Mouse (Mus musculus): ENCODE results near the gene Bnc2. TPM values are rescaled to one million over a fixed set of nuclear protein-coding genes. Genes with fewer than 3 reads are reported as not detected.

Bnc2 gene
- polyA plus RNA-seq, 1 experiment from 2014 or later: 16.2 TPM

DNA sequence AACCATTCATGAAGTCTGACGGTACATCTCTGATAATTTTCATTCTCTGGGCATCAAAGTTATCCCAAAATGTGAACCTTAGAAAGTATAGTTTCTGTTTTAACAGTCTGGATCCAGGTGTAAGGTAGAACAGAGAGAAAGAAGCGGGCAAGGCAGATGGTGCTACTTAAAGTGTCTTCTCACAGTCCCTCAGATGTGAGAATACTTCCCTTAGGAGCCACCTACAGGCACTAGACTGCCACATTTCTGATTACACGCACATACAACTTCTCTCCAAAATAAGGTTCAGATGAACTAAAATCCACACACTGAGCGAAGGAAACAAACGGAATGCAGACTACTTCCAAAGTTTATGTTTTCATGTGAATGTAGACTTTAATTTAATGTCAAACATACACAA lies 297.6 kb downstream of the Bnc2 start:
- no peaks in the 10 kb centered on the region for H3K36me3 ChIP-seq (ENCODE audit: control insufficient read depth, insufficient read depth, low read length)
- ATAC-seq (ENCODE audit: low read depth): no peak
- WGBS: 92% methylated on average over 5 of the region's 5 CpGs
- no peak overlapping the region for H3K4me2 ChIP-seq (ENCODE audit: low read depth, low read length)
- H3K9ac ChIP-seq (replicated peaks; ENCODE audit: low read depth, low read length): no peak overlapping the region
- no peaks in the 10 kb centered on the region for H3K9me3 ChIP-seq (ENCODE audit: control insufficient read depth, low read length)
- peaks cover 9% of the 10 kb centered on the region for H3K4me1 ChIP-seq (ENCODE audit: control insufficient read depth, insufficient read depth, low read length)
- no peak overlapping the region for H3K4me3 ChIP-seq (ENCODE audit: low read depth, low read length)
- no peaks in the 10 kb centered on the region for H3K27me3 ChIP-seq (ENCODE audit: control insufficient read depth, insufficient read depth, low read length)
- H3K27ac ChIP-seq (ENCODE audit: low read depth, low read length): no peak overlapping the region

DNA sequence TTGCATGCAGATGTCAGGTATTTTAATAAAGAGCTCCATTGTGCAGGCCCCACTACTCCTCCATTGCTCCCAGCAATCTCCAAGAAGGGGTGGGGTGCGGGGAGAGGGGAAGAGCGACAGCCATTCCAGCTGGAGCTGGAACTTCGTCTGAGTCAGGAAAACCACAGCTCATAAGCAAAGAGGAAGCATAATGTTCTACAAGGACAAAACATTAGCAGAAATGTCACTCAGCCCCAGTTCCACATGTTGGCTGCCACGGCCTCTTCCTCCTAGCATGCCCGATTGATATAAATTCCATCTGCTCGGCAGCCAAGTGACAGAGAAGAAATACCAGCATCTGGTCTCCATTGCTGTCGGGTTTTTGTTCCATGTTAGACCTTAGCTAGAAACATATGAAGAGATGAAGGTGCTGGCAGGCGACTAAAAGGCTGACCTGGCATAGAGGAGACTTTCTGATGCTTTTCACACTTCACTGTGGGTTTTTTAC lies 312.7 kb downstream of the Bnc2 start:
- Histone ChIP-seq H3K4me3 (ENCODE audit: low read depth, low read length) (no peak overlapping the region), H3K27me3 (ENCODE audit: control insufficient read depth, insufficient read depth, low read length) (no peaks in the 10 kb centered on the region), H3K27ac (ENCODE audit: low read depth, low read length) (no peak overlapping the region), H3K4me2 (ENCODE audit: low read depth, low read length) (no peak overlapping the region), H3K36me3 (ENCODE audit: control insufficient read depth, insufficient read depth, low read length) (no peaks in the 10 kb centered on the region), H3K9me3 (ENCODE audit: control insufficient read depth, low read length) (no peaks in the 10 kb centered on the region), H3K4me1 (ENCODE audit: control insufficient read depth, insufficient read depth, low read length) (no peaks in the 10 kb centered on the region), H3K9ac (replicated peaks; ENCODE audit: low read depth, low read length) (no peak overlapping the region)
- no peak for ATAC-seq (ENCODE audit: low read depth)
- WGBS: 56% methylated on average over 8 of the region's 8 CpGs

DNA sequence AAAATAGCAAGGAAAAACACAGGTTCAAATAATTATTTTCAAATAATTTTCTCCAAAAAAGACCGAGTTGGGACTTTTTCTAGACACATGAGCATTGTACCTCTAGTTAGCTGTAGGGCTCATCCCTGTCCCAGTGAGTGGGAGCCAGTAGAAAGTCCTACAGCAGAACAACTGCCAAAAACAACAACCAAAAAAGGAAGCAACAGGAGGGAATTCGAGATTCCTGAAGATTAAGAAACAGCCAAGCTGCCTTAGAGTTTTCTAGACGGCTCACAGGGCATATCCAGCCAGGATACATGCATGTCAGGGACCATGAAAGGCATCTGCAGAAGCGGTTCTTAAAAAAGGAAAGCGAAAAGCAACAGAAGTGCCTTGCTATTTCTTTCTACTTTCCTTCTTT lies 313.9 kb downstream of the Bnc2 start:
- 74% methylated on average over 5 of the region's 5 CpGs for WGBS
- Histone ChIP-seq H3K4me1 (ENCODE audit: control insufficient read depth, insufficient read depth, low read length) (no peaks in the 10 kb centered on the region), H3K27ac (ENCODE audit: low read depth, low read length) (no peak overlapping the region), H3K4me3 (ENCODE audit: low read depth, low read length) (no peak overlapping the region), H3K27me3 (ENCODE audit: control insufficient read depth, insufficient read depth, low read length) (no peaks in the 10 kb centered on the region), H3K9me3 (ENCODE audit: control insufficient read depth, low read length) (no peaks in the 10 kb centered on the region), H3K4me2 (ENCODE audit: low read depth, low read length) (no peak overlapping the region), H3K9ac (replicated peaks; ENCODE audit: low read depth, low read length) (no peak overlapping the region), H3K36me3 (ENCODE audit: control insufficient read depth, insufficient read depth, low read length) (no peaks in the 10 kb centered on the region)
- ATAC-seq (ENCODE audit: low read depth): no peak

DNA sequence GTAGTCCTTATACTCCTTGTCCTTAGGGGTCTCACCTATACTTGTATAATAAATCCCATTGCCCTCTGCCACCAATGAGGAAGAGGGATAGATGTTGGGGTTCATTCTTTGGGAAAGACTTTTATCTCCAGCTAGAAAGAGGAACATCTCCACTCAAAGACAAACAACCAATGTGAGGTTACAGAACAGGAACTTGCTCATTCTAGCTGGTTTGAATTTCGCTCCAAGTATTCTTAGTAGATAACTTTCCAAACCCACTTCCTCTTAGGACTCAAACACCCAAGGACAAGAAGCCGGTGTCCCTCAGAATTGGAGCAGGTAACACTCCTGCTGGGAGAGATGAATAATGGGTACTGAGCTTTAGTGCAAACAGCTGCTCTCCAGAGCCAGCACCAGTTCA lies 315.1 kb downstream of the Bnc2 start:
- H3K4me3 ChIP-seq (ENCODE audit: low read depth, low read length): no peak overlapping the region
- H3K27ac ChIP-seq (ENCODE audit: low read depth, low read length): no peak overlapping the region
- no peak for ATAC-seq (ENCODE audit: low read depth)
- H3K27me3 ChIP-seq (ENCODE audit: control insufficient read depth, insufficient read depth, low read length): no peaks in the 10 kb centered on the region
- 98% methylated on average over 2 of the region's 2 CpGs for WGBS
- H3K9me3 ChIP-seq (ENCODE audit: control insufficient read depth, low read length): no peaks in the 10 kb centered on the region
- H3K4me2 ChIP-seq (ENCODE audit: low read depth, low read length): no peak overlapping the region
- no peaks in the 10 kb centered on the region for H3K36me3 ChIP-seq (ENCODE audit: control insufficient read depth, insufficient read depth, low read length)
- no peaks in the 10 kb centered on the region for H3K4me1 ChIP-seq (ENCODE audit: control insufficient read depth, insufficient read depth, low read length)
- H3K9ac ChIP-seq (replicated peaks; ENCODE audit: low read depth, low read length): no peak overlapping the region

DNA sequence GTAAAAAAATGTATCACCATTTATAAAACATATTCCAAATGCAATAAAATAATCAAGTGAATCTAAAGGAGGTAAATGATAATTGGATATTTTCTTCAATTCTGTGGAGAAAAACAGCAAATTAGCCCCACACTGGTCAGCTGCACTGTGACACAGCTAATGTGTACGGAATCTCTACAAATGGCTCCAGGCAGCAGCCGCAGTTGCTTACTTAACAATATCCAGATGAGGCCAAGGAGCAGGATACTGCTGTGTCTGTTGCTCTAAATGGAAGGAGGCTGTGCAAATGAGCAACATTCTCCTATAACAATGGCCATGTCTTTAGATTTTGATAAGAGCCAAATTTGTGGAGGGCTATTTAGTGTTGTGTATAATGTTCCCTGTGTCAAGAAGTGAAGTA lies 316.9 kb downstream of the Bnc2 start:
- 42% methylated on average over 2 of the region's 2 CpGs for WGBS
- Histone ChIP-seq H3K36me3 (ENCODE audit: control insufficient read depth, insufficient read depth, low read length) (no peaks in the 10 kb centered on the region), H3K4me3 (ENCODE audit: low read depth, low read length) (no peak overlapping the region), H3K9ac (replicated peaks; ENCODE audit: low read depth, low read length) (no peak overlapping the region), H3K27me3 (ENCODE audit: control insufficient read depth, insufficient read depth, low read length) (no peaks in the 10 kb centered on the region), H3K9me3 (ENCODE audit: control insufficient read depth, low read length) (no peaks in the 10 kb centered on the region), H3K4me1 (ENCODE audit: control insufficient read depth, insufficient read depth, low read length) (no peaks in the 10 kb centered on the region), H3K4me2 (ENCODE audit: low read depth, low read length) (no peak overlapping the region), H3K27ac (ENCODE audit: low read depth, low read length) (no peak overlapping the region)
- no peak for ATAC-seq (ENCODE audit: low read depth)

DNA sequence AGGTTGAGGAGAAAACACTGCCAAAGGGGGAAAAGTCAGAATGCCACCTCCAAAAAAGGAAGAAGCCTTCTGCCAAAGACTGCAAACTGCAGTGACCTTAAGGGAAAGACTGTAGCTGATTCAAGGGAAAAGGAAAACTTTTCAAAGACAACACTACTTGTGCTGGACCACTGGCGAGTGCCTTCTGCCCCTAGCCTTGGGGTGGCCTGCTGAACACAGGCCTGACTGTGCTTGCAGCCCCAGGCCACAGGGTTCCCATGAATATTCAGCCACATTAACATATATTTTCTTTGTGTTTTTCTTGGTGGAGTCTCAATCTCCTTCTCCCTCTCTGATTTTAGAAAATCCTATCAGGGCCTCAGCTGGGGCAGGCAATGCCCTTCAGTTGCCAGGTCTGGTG lies 317.7 kb downstream of the Bnc2 start:
- Histone ChIP-seq H3K9me3 (ENCODE audit: control insufficient read depth, low read length) (no peaks in the 10 kb centered on the region), H3K4me2 (ENCODE audit: low read depth, low read length) (no peak overlapping the region), H3K4me1 (ENCODE audit: control insufficient read depth, insufficient read depth, low read length) (no peaks in the 10 kb centered on the region), H3K27me3 (ENCODE audit: control insufficient read depth, insufficient read depth, low read length) (no peaks in the 10 kb centered on the region), H3K36me3 (ENCODE audit: control insufficient read depth, insufficient read depth, low read length) (no peaks in the 10 kb centered on the region), H3K27ac (ENCODE audit: low read depth, low read length) (no peak overlapping the region), H3K4me3 (ENCODE audit: low read depth, low read length) (no peak overlapping the region), H3K9ac (replicated peaks; ENCODE audit: low read depth, low read length) (no peak overlapping the region)
- no peak for ATAC-seq (ENCODE audit: low read depth)
- WGBS: 19% methylated on average over 1 of the region's 1 CpGs

DNA sequence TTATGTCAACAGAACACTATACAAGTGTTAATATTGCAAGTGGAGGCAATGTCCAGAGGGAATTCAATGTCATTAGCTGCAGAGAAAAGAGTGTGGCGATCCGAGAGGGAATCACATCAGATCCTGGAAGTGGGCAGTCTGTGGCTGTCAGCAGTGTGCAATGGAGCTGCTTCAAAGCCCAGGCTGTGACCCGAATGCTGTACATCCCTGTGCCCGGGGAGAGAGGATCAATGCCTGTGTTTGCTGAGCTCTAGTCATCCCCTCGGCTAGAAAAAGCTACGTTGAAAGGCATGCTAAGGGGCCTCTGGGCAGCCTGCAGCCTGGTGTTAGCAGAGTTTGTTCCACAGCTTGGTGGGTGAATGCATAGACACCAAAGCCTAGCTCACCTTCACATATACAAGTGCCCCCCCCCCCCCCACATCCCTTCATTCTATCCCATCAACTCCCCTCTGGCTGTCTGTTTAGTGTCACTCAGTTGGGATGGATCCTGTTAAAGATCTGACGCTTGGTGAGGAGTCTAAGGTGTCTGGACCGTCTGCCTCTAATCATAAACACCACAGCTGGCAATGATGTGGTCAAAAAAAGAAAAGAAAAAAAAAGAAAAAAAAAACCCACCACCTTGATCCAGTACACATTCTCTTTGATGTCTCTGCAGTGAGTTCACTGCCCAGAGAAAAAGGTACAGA lies 318.5 kb downstream of the Bnc2 start:
- H3K9me3 ChIP-seq (ENCODE audit: control insufficient read depth, low read length): no peaks in the 10 kb centered on the region
- no peak overlapping the region for H3K27ac ChIP-seq (ENCODE audit: low read depth, low read length)
- no peaks in the 10 kb centered on the region for H3K4me1 ChIP-seq (ENCODE audit: control insufficient read depth, insufficient read depth, low read length)
- H3K27me3 ChIP-seq (ENCODE audit: control insufficient read depth, insufficient read depth, low read length): no peaks in the 10 kb centered on the region
- no peak overlapping the region for H3K4me2 ChIP-seq (ENCODE audit: low read depth, low read length)
- H3K36me3 ChIP-seq (ENCODE audit: control insufficient read depth, insufficient read depth, low read length): no peaks in the 10 kb centered on the region
- 21% methylated on average over 8 of the region's 8 CpGs for WGBS
- no peak overlapping the region for H3K9ac ChIP-seq (replicated peaks; ENCODE audit: low read depth, low read length)
- no peak overlapping the region for H3K4me3 ChIP-seq (ENCODE audit: low read depth, low read length)
- ATAC-seq (ENCODE audit: low read depth): no peak

DNA sequence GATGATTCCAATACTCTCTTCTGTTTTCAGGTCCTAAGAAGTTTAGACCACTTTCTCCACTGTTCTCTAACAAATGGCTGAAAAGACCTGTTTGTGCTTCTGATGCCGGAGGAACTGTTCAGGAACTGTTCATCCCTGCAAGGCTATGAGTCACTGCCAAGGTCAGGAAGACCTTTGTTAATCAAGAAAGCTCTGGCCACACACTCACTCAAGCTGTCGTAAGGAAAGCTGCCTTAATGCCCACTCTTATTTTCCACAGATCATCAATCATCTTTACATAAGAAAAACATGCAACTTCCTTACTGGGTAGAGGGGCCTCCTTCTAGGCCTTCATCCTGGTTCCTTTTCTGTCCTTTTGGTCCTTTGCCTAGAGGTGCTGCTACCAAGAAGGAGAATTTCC lies 322.4 kb downstream of the Bnc2 start:
- Histone ChIP-seq H3K4me2 (ENCODE audit: low read depth, low read length) (no peak overlapping the region), H3K36me3 (ENCODE audit: control insufficient read depth, insufficient read depth, low read length) (no peaks in the 10 kb centered on the region), H3K4me1 (ENCODE audit: control insufficient read depth, insufficient read depth, low read length) (no peaks in the 10 kb centered on the region), H3K27ac (ENCODE audit: low read depth, low read length) (no peak overlapping the region), H3K27me3 (ENCODE audit: control insufficient read depth, insufficient read depth, low read length) (no peaks in the 10 kb centered on the region), H3K9me3 (ENCODE audit: control insufficient read depth, low read length) (no peaks in the 10 kb centered on the region), H3K9ac (replicated peaks; ENCODE audit: low read depth, low read length) (no peak overlapping the region), H3K4me3 (ENCODE audit: low read depth, low read length) (no peak overlapping the region)
- ATAC-seq (ENCODE audit: low read depth): no peak
- WGBS: 36% methylated on average over 2 of the region's 2 CpGs

DNA sequence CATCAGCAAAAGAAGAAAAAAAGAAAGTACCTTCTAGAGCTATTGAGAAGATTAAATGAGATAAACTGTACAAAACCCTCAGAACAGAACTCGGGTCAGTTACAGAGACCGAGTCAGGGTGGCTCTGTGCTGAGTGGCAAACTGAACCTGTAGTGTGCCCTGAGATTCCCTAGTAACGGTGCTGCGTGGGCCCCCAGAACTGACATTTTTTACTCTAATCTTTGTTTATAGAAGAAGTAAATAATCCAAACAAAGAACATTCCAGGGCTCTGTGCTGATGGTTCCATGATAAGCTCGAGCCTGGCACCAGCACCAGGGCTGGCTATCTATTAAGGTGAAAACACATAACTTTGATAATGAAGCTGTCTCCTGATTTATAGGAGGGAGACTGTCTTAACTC lies 325.5 kb downstream of the Bnc2 start:
- no peak for ATAC-seq (ENCODE audit: low read depth)
- Histone ChIP-seq H3K4me1 (ENCODE audit: control insufficient read depth, insufficient read depth, low read length) (no peaks in the 10 kb centered on the region), H3K27me3 (ENCODE audit: control insufficient read depth, insufficient read depth, low read length) (no peaks in the 10 kb centered on the region), H3K9ac (replicated peaks; ENCODE audit: low read depth, low read length) (no peak overlapping the region), H3K27ac (ENCODE audit: low read depth, low read length) (no peak overlapping the region), H3K4me3 (ENCODE audit: low read depth, low read length) (no peak overlapping the region), H3K4me2 (ENCODE audit: low read depth, low read length) (no peak overlapping the region), H3K9me3 (ENCODE audit: control insufficient read depth, low read length) (no peaks in the 10 kb centered on the region), H3K36me3 (ENCODE audit: control insufficient read depth, insufficient read depth, low read length) (no peaks in the 10 kb centered on the region)
- 65% methylated on average over 5 of the region's 5 CpGs for WGBS

All from neural tube, embryonic 14.5 days (tissue).